24 mouse cellular contexts compared by ENCODE assay signal in genomic region chr6:99895558-99895957, GRCm38 (mm10).
"Had no signal": no experiment of that assay in that cellular context is flagged by ENCODE, and none has a peak within 500 bp of the region (broad histone marks: within the 10 kb centered on the region; RNA-seq: fewer than 3 reads in every experiment).

No protein-coding gene starts in this region.

- H3K4me1 ChIP-seq: embryonic facial prominence, embryonic 12.5 days; embryonic facial prominence, embryonic 13.5 days; embryonic facial prominence, embryonic 15.5 days; forebrain, embryonic 12.5 days; forebrain, embryonic 13.5 days; forebrain, embryonic 15.5 days had no signal

- H3K27ac ChIP-seq: embryonic facial prominence, embryonic 10.5 days; embryonic facial prominence, embryonic 12.5 days; embryonic facial prominence, embryonic 13.5 days; embryonic facial prominence, embryonic 15.5 days; forebrain, embryonic 10.5 days; forebrain, embryonic 12.5 days; forebrain, embryonic 13.5 days; forebrain, embryonic 15.5 days; gastrocnemius, adult 2 months; heart, adult 2 months had no signal

- H3K9ac ChIP-seq: embryonic facial prominence, embryonic 12.5 days; embryonic facial prominence, embryonic 13.5 days; embryonic facial prominence, embryonic 15.5 days; forebrain, embryonic 12.5 days; forebrain, embryonic 13.5 days; forebrain, embryonic 15.5 days; forebrain, postnatal 0 days had no signal

- DNase-seq: cerebellum, adult 9-11 months; cerebellum, postnatal 10 days; cerebellum, postnatal 14 days; cerebellum, postnatal 25 days; cerebellum, postnatal 36 days; embryo, embryonic 11 days; forebrain, postnatal 0 days; gastrocnemius, adult 2 months; gastrocnemius, postnatal 10 days; gastrocnemius, postnatal 14 days; gastrocnemius, postnatal 25 days; gastrocnemius, postnatal 36 days; heart, adult 11 months; heart, adult 18-20 months; heart, adult 2 months had no signal

- H3K27me3 ChIP-seq: forebrain, embryonic 13.5 days; forebrain, embryonic 15.5 days had no signal

- H3K4me3 ChIP-seq: embryonic facial prominence, embryonic 10.5 days; embryonic facial prominence, embryonic 12.5 days; embryonic facial prominence, embryonic 13.5 days; embryonic facial prominence, embryonic 15.5 days; erythroblast, embryonic 14.5 days; forebrain, embryonic 10.5 days; forebrain, embryonic 12.5 days; forebrain, embryonic 13.5 days; forebrain, embryonic 15.5 days; gastrocnemius, adult 2 months; heart, adult 2 months had no signal

- H3K9me3 ChIP-seq: embryonic facial prominence, embryonic 10.5 days; embryonic facial prominence, embryonic 12.5 days; embryonic facial prominence, embryonic 13.5 days; embryonic facial prominence, embryonic 15.5 days; forebrain, embryonic 10.5 days; forebrain, embryonic 12.5 days; forebrain, embryonic 13.5 days; forebrain, embryonic 15.5 days had no signal

- H3K36me3 ChIP-seq: embryonic facial prominence, embryonic 10.5 days; embryonic facial prominence, embryonic 12.5 days; embryonic facial prominence, embryonic 13.5 days; embryonic facial prominence, embryonic 15.5 days; forebrain, embryonic 10.5 days; forebrain, embryonic 12.5 days; forebrain, embryonic 15.5 days had no signal

- H3K4me2 ChIP-seq: embryonic facial prominence, embryonic 12.5 days; embryonic facial prominence, embryonic 13.5 days; embryonic facial prominence, embryonic 15.5 days; forebrain, embryonic 12.5 days; forebrain, embryonic 13.5 days; forebrain, embryonic 15.5 days had no signal
